8 mouse cellular contexts compared by ENCODE assay signal in the genomic region with DNA sequence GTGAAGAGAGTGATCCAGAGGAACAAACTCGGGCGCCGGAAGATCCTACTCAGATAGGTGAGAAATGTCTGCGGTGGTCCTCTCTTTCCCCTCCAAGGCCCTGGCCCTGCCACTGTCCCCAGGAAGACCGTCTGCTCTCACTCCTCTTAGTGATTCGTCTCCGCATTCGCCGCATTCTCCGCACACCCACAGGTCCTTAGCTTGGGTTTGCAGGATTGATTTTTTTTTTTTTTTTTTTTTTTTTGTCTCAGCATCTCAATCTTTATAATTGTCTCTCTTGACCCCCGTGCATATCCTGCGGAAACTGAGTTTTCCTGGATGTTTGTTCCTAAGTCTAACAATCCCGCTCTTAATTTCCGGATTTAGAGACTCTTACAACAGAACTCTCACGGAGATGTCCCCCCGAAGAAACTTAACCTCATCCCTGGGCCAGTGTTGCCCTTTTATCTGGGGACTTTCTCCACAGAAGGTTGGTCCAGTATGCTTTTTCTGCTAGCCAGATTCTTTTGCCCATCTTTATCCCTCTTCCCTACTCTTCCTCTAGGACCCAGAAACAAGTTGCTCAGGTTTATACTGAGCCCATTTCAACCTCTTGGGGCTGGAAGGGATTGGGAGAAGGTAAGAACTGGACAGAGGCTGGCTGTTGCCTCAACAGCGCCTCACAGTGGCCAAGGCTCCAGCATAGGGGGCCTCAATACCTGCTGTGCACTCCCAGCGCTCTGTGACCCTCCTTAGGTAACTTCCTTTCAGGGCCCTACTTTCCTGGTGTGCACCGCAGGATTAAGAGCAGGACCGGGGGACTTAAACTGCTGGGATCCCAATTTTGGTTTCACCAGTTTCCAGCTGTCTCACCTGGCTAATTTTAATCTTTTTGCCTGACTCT. TPM values are rescaled to one million over a fixed set of nuclear protein-coding genes. Genes with fewer than 3 reads are reported as not detected.
DNase-seq lines count a peak whose midpoint lies in the region; ATAC-seq lines count a peak whose summit lies in the region.

No protein-coding gene starts in this region.

- H3K4me2 ChIP-seq in hindbrain, embryonic 12.5 days (replicated peaks) = peak overlapping the region; percentile 66
- H3K4me2 ChIP-seq in liver, embryonic 13.5 days = peak overlapping the region; percentile 85

- no peak overlapping the region for H3K27ac ChIP-seq in hindbrain, embryonic 12.5 days
- no peak overlapping the region for H3K27ac ChIP-seq in liver, embryonic 13.5 days

- 1% methylated on average over 20 of the region's 20 CpGs for WGBS in hindbrain, embryonic 12.5 days
- WGBS in liver, embryonic 13.5 days (ENCODE audit: insufficient replicate concordance) = 2% methylated on average over 20 of the region's 20 CpGs

- H3K36me3 ChIP-seq in hindbrain, embryonic 12.5 days = no peaks in the 10 kb centered on the region
- no peaks in the 10 kb centered on the region for H3K36me3 ChIP-seq in liver, embryonic 13.5 days

- H3K4me1 ChIP-seq in hindbrain, embryonic 12.5 days = peaks cover 27% of the 10 kb centered on the region
- H3K4me1 ChIP-seq in liver, embryonic 13.5 days (replicated peaks) = peaks cover 26% of the 10 kb centered on the region

- peak overlapping the region; percentile 45 for H3K4me3 ChIP-seq in hindbrain, embryonic 12.5 days
- H3K4me3 ChIP-seq in liver, embryonic 13.5 days (replicated peaks) = peak overlapping the region; percentile 62

- H3K9me3 ChIP-seq in hindbrain, embryonic 12.5 days (replicated peaks) = no peaks in the 10 kb centered on the region
- H3K9me3 ChIP-seq in liver, embryonic 13.5 days (replicated peaks) = no peaks in the 10 kb centered on the region

- no peak overlapping the region for H3K9ac ChIP-seq in hindbrain, embryonic 12.5 days
- peak overlapping the region; percentile 55; the same call in 1 of the 2 replicates for H3K9ac ChIP-seq in liver, embryonic 13.5 days

- ATAC-seq in hindbrain, embryonic 12.5 days (ENCODE audit: low FRiP score) = no peak
- ATAC-seq in liver, embryonic 13.5 days (ENCODE audit: low read depth) = no peak

- DNase-seq in lung, adult 18-20 months = peak; percentile 17 to 26
- DNase-seq in lung, postnatal 25 days (ENCODE audit: low spot score) = no peak
- DNase-seq in embryo, embryonic 11 days = peak; percentile 81
- DNase-seq in liver, embryonic 13.5 days = no peak
- DNase-seq in neural tube, embryonic 10.5 days (ENCODE audit: extremely low spot score, low spot score) = peak; percentile 67
- DNase-seq in layer of hippocampus, adult 18-20 months (ENCODE audit: low spot score in 2 of 2) = no peak
- no peak for DNase-seq in left cerebral cortex, adult 11 months (ENCODE audit: low spot score)

- H3K27me3 ChIP-seq in hindbrain, embryonic 12.5 days = peaks cover 99% of the 10 kb centered on the region
- H3K27me3 ChIP-seq in liver, embryonic 13.5 days = peaks cover 100% of the 10 kb centered on the region

RNA-seq across cellular contexts. Expression of a gene that starts 1.2 kb away (rescaled TPM):
- polyA plus RNA-seq in hindbrain, embryonic 12.5 days (2016; fragmentation: Nextera tagmentation; extraction: Ambion mirVana) = 2.2 and 2.8 TPM in 2 replicates
- polyA plus RNA-seq in liver, embryonic 13.5 days (2015; fragmentation: Nextera tagmentation; extraction: Ambion mirVana) = not detected in 2 replicates
- under 1 TPM; 0.20 to 0.27 TPM for total RNA-seq in layer of hippocampus, adult 18-20 months (2021)

RNA-seq across cellular contexts. Expression of a gene that starts 16.0 kb away (rescaled TPM):
- polyA plus RNA-seq in hindbrain, embryonic 12.5 days (2016; fragmentation: Nextera tagmentation; extraction: Ambion mirVana) = not detected in 2 replicates
- polyA plus RNA-seq in liver, embryonic 13.5 days (2015; fragmentation: Nextera tagmentation; extraction: Ambion mirVana) = not detected in 2 replicates
- total RNA-seq in layer of hippocampus, adult 18-20 months (2021) = not detected

Comparison
In these comparisons a context has a peak if more than half of its experiments do, and no peak if none do; other contexts are left out.
1. DNase-seq: peak in lung, adult 18-20 months (2 of 2), embryo, embryonic 11 days (single experiment) and neural tube, embryonic 10.5 days (single experiment); none in lung, postnatal 25 days (single experiment), liver, embryonic 13.5 days (single experiment), layer of hippocampus, adult 18-20 months (0 of 2) and left cerebral cortex, adult 11 months (single experiment).